ENCODE assay signal across 8 mouse cellular contexts in the genomic region with DNA sequence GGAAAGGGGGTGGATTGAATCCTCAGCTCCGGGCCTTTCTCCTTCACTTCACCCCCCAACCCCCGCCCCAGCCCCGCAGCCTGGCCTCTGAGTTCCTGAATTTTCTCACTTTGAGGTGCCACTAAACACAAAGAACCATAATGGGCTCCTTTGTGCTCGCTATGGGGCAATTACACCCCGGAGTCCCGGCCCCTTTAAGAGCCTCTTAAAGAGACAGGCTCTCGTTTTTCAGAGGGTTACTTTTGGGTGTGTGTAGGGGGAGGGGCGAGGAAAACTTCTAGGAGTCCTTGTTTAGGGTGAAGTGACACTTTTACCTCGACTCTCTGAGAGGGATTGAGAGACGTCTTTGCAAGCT. TPM values are rescaled to one million over a fixed set of nuclear protein-coding genes. Genes with fewer than 3 reads are reported as not detected.
DNase-seq lines count a peak whose midpoint lies in the region; ATAC-seq lines count a peak whose summit lies in the region.

No protein-coding gene starts in this region.

- ATAC-seq in embryonic facial prominence, embryonic 15.5 days (ENCODE audit: insufficient number of reproducible peaks, low FRiP score, low TSS enrichment, low read depth), result peak; percentile 63
- ATAC-seq in limb, embryonic 13.5 days (ENCODE audit: low FRiP score, low read depth), result peak; percentile 34
- ATAC-seq in midbrain, embryonic 15.5 days (replicated peaks), result no peak; the same call in 1 of the 2 replicates
- no peak for ATAC-seq in granulocyte monocyte progenitor cell, adult 5-6 weeks (replicated peaks; ENCODE audit: poor library complexity, severe bottlenecking)

- H3K4me3 ChIP-seq in embryonic facial prominence, embryonic 15.5 days (replicated peaks), result peak overlapping the region; percentile 87
- peak overlapping the region; percentile 98 for H3K4me3 ChIP-seq in limb, embryonic 13.5 days
- peak overlapping the region; percentile 66 for H3K4me3 ChIP-seq in midbrain, embryonic 15.5 days

- H3K27ac ChIP-seq in embryonic facial prominence, embryonic 15.5 days (replicated peaks), result peak overlapping the region; percentile 99
- H3K27ac ChIP-seq in limb, embryonic 13.5 days, result peak overlapping the region; percentile 99
- peak overlapping the region; percentile 82 for H3K27ac ChIP-seq in midbrain, embryonic 15.5 days

- no peaks in the 10 kb centered on the region for H3K36me3 ChIP-seq in embryonic facial prominence, embryonic 15.5 days
- H3K36me3 ChIP-seq in limb, embryonic 13.5 days, result peaks cover 8% of the 10 kb centered on the region
- no peaks in the 10 kb centered on the region for H3K36me3 ChIP-seq in midbrain, embryonic 15.5 days (replicated peaks)

- 1% methylated on average over 10 of the region's 10 CpGs for WGBS in embryonic facial prominence, embryonic 15.5 days
- WGBS in limb, embryonic 13.5 days, result under 1% methylated on average over 10 of the region's 10 CpGs
- WGBS in midbrain, embryonic 15.5 days, result under 1% methylated on average over 10 of the region's 10 CpGs

- H3K4me1 ChIP-seq in embryonic facial prominence, embryonic 15.5 days, result peaks cover 11% of the 10 kb centered on the region
- H3K4me1 ChIP-seq in limb, embryonic 13.5 days, result peaks cover 19% of the 10 kb centered on the region
- peaks cover 43% of the 10 kb centered on the region for H3K4me1 ChIP-seq in midbrain, embryonic 15.5 days

- peak; percentile 22 for DNase-seq in right cerebral cortex, adult 18-20 months
- no peak for DNase-seq in right cerebral cortex, postnatal 4 days
- peak; percentile 70 for DNase-seq in heart, postnatal 4 days
- no peak for DNase-seq in spleen, postnatal 10 days (ENCODE audit: low spot score in 2 of 2)

- peak overlapping the region; percentile 72 for H3K4me2 ChIP-seq in embryonic facial prominence, embryonic 15.5 days (replicated peaks)
- H3K4me2 ChIP-seq in limb, embryonic 13.5 days (replicated peaks), result peak overlapping the region; percentile 66
- H3K4me2 ChIP-seq in midbrain, embryonic 15.5 days, result peak overlapping the region; percentile 97

- no peaks in the 10 kb centered on the region for H3K27me3 ChIP-seq in embryonic facial prominence, embryonic 15.5 days
- no peaks in the 10 kb centered on the region for H3K27me3 ChIP-seq in limb, embryonic 13.5 days
- H3K27me3 ChIP-seq in midbrain, embryonic 15.5 days (replicated peaks), result 0 out of 2 replicates have a peak, but pooled peaks cover 7% of the 10 kb centered on the region

- peak overlapping the region; percentile 62 for H3K9ac ChIP-seq in embryonic facial prominence, embryonic 15.5 days
- H3K9ac ChIP-seq in limb, embryonic 13.5 days, result peak overlapping the region; percentile 75
- peak overlapping the region; percentile 16 for H3K9ac ChIP-seq in midbrain, embryonic 15.5 days

- H3K9me3 ChIP-seq in embryonic facial prominence, embryonic 15.5 days (replicated peaks), result no peaks in the 10 kb centered on the region
- H3K9me3 ChIP-seq in limb, embryonic 13.5 days, result no peaks in the 10 kb centered on the region
- H3K9me3 ChIP-seq in midbrain, embryonic 15.5 days, result no peaks in the 10 kb centered on the region

RNA-seq across cellular contexts. Expression of gene Fzd2, which starts 0.7 kb away (rescaled TPM):
- 45.8 and 47.6 TPM in 2 replicates for polyA plus RNA-seq in embryonic facial prominence, embryonic 15.5 days (2015; fragmentation: Nextera tagmentation; extraction: Ambion mirVana)
- total RNA-seq in heart, postnatal 4 days (2021), result 10 to 100 TPM; 21.9 TPM
- polyA plus RNA-seq in limb, embryonic 13.5 days (2015; fragmentation: Nextera tagmentation; extraction: Ambion mirVana), result 67.7 and 71.6 TPM in 2 replicates
- polyA plus RNA-seq in midbrain, embryonic 15.5 days (2015; fragmentation: Nextera tagmentation; extraction: Ambion mirVana), result 7.4 and 9.5 TPM in 2 replicates
- total RNA-seq in granulocyte monocyte progenitor cell, adult 5-6 weeks (2014; fragmentation: Nextera tagmentation), result not detected in 2 replicates
- not detected in 2 replicates for total RNA-seq in granulocyte monocyte progenitor cell, adult 5-6 weeks (2017)

RNA-seq across cellular contexts. Expression of gene Gm11627, which starts 24.2 kb away (rescaled TPM):
- 11.1 and 12.0 TPM in 2 replicates for polyA plus RNA-seq in embryonic facial prominence, embryonic 15.5 days (2015; fragmentation: Nextera tagmentation; extraction: Ambion mirVana)
- 1 to 10 TPM; 4.4 to 5.3 TPM for total RNA-seq in heart, postnatal 4 days (2021)
- 7.7 and 9.1 TPM in 2 replicates for polyA plus RNA-seq in limb, embryonic 13.5 days (2015; fragmentation: Nextera tagmentation; extraction: Ambion mirVana)
- polyA plus RNA-seq in midbrain, embryonic 15.5 days (2015; fragmentation: Nextera tagmentation; extraction: Ambion mirVana), result 1.9 and 3.4 TPM in 2 replicates
- total RNA-seq in granulocyte monocyte progenitor cell, adult 5-6 weeks (2014; fragmentation: Nextera tagmentation), result not detected in 2 replicates
- not detected in 2 replicates for total RNA-seq in granulocyte monocyte progenitor cell, adult 5-6 weeks (2017)

RNA-seq across cellular contexts. Expression of gene Gpatch8, which starts 47.3 kb away (rescaled TPM):
- 56.2 and 59.1 TPM in 2 replicates for polyA plus RNA-seq in embryonic facial prominence, embryonic 15.5 days (2015; fragmentation: Nextera tagmentation; extraction: Ambion mirVana)
- 10 to 100 TPM; 29.5 to 29.7 TPM for total RNA-seq in heart, postnatal 4 days (2021)
- 80.0 and 81.0 TPM in 2 replicates for polyA plus RNA-seq in limb, embryonic 13.5 days (2015; fragmentation: Nextera tagmentation; extraction: Ambion mirVana)
- polyA plus RNA-seq in midbrain, embryonic 15.5 days (2015; fragmentation: Nextera tagmentation; extraction: Ambion mirVana), result 72.7 and 76.4 TPM in 2 replicates
- total RNA-seq in granulocyte monocyte progenitor cell, adult 5-6 weeks (2014; fragmentation: Nextera tagmentation), result 29.3 and 46.4 TPM in 2 replicates
- total RNA-seq in granulocyte monocyte progenitor cell, adult 5-6 weeks (2017), result 19.7 and 21.3 TPM in 2 replicates

Comparison
In these comparisons a context has a peak if more than half of its experiments do, and no peak if none do; other contexts are left out.
1. DNase-seq: peak in right cerebral cortex, adult 18-20 months (single experiment) and heart, postnatal 4 days (single experiment); none in right cerebral cortex, postnatal 4 days (single experiment) and spleen, postnatal 10 days (0 of 2).
2. ATAC-seq: peak in embryonic facial prominence, embryonic 15.5 days (single experiment) and limb, embryonic 13.5 days (single experiment); none in midbrain, embryonic 15.5 days (single experiment) and granulocyte monocyte progenitor cell, adult 5-6 weeks (single experiment).
3. H3K9ac ChIP-seq: peak in every context shown above with its lines; median percentile 75 in limb, embryonic 13.5 days; 62 in embryonic facial prominence, embryonic 15.5 days; 16 in midbrain, embryonic 15.5 days.
4. Peak in every context shown above with its lines, with median percentiles within 50 percentile points of each other: H3K27ac ChIP-seq, H3K4me2 ChIP-seq and H3K4me3 ChIP-seq.